Mouse (Mus musculus) urinary bladder, adult 2 months (tissue): Measurements from ENCODE around the gene Scn3b. TPM values are rescaled to one million over a fixed set of nuclear protein-coding genes. Genes with fewer than 3 reads are reported as not detected.

Experiments
- DNase-seq: peaks from one replicate; pipeline ENCODE4 v3.0.0; 2022; ENCODE audit warnings: low spot score
- polyA plus RNA-seq: library from polyadenylated mRNA; depleted of rRNA; stranded (reverse); fragments of >200 nt; gene quantifications from 2 replicates; pipeline ENCODE4 v1.2.3, GENCODE M21; 2012

Gene Scn3b
- polyA plus RNA-seq, 1 experiment: 1.4 TPM

GRCm38 (mm10) chr9:40316865-40317660 lies 48.0 kb downstream of the Scn3b start:
- no peak for DNase-seq

GRCm38 (mm10) chr9:40317735-40318134 lies 48.7 kb downstream of the Scn3b start:
- DNase-seq: no peak

GRCm38 (mm10) chr9:40318771-40319170 lies 49.8 kb downstream of the Scn3b start:
- DNase-seq: no peak

GRCm38 (mm10) chr9:40320405-40320804 lies 51.4 kb downstream of the Scn3b start:
- no peak for DNase-seq

GRCm38 (mm10) chr9:40320879-40321667 lies 52.1 kb downstream of the Scn3b start:
- peak; percentile 32 for DNase-seq

GRCm38 (mm10) chr9:40321668-40322003 lies 52.6 kb downstream of the Scn3b start:
- DNase-seq: no peak

- DNase-seq: no peak
Measured at GRCm38 (mm10) chr9:40322372-40322771, 53.4 kb downstream of the Scn3b start.

GRCm38 (mm10) chr9:40323171-40323570 lies 54.2 kb downstream of the Scn3b start:
- DNase-seq: no peak

GRCm38 (mm10) chr9:40323773-40324172 lies 54.8 kb downstream of the Scn3b start:
- no peak for DNase-seq

- DNase-seq: no peak
Measured at GRCm38 (mm10) chr9:40324232-40324792, 55.3 kb downstream of the Scn3b start.

- no peak for DNase-seq
Measured at GRCm38 (mm10) chr9:40324826-40325225, 55.8 kb downstream of the Scn3b start.

- DNase-seq: no peak
Measured at GRCm38 (mm10) chr9:40326260-40326915, 57.4 kb downstream of the Scn3b start.

GRCm38 (mm10) chr9:40330609-40331382 lies 61.8 kb downstream of the Scn3b start:
- peak; percentile 73 for DNase-seq

- no peak for DNase-seq
Measured at GRCm38 (mm10) chr9:40331411-40332286, 62.6 kb downstream of the Scn3b start.

GRCm38 (mm10) chr9:40332326-40332725 lies 63.3 kb downstream of the Scn3b start:
- no peak for DNase-seq

GRCm38 (mm10) chr9:40332731-40333648 lies 64.0 kb downstream of the Scn3b start:
- DNase-seq: no peak

GRCm38 (mm10) chr9:40333649-40334396 lies 64.8 kb downstream of the Scn3b start:
- DNase-seq: no peak

GRCm38 (mm10) chr9:40334617-40335016 lies 65.6 kb downstream of the Scn3b start:
- DNase-seq: no peak

GRCm38 (mm10) chr9:40336701-40337100 lies 67.7 kb downstream of the Scn3b start:
- no peak for DNase-seq
